Mouse (Mus musculus) erythroid progenitor cell, adult 5-6 weeks (primary cell): ENCODE measurements around the gene Acp7. TPM values are rescaled to one million over a fixed set of nuclear protein-coding genes. Genes with fewer than 3 reads are reported as not detected.

ENCODE experiments used
- total RNA-seq, 2 experiments: library from RNA; stranded (forward) in 1 of 2; stranded (reverse) in 1 of 2; fragments of 150-400 nt in 1 of 2; fragments of 186-747, 209-891 nt in 1 of 2; gene quantifications; 2 replicates each; pipeline versions ENCODE4 v1.2.3 to v1.2.4; 2015 to 2017; ENCODE audit warnings: low replicate concordance in 2 of 2

Acp7 gene
- total RNA-seq, 2 experiments from 2014 or later = not detected

Other genes starting within 250 kb of the Acp7 start
- gene Med29, start 238.6 kb downstream of the Acp7 start, total RNA-seq (2015; ENCODE audit: low replicate concordance) = 0.84 and 13.0 TPM in 2 replicates
- 2.6 and 4.4 TPM in 2 replicates for gene Med29, start 238.6 kb downstream of the Acp7 start, total RNA-seq (2017; ENCODE audit: low replicate concordance)
- gene Paf1, start 238.4 kb downstream of the Acp7 start, total RNA-seq (2015; ENCODE audit: low replicate concordance) = 21.4 and 56.6 TPM in 2 replicates
- gene Paf1, start 238.4 kb downstream of the Acp7 start, total RNA-seq (2017; ENCODE audit: low replicate concordance) = 32.5 and 42.5 TPM in 2 replicates
- 79.3 and 117 TPM in 2 replicates for gene Gmfg, start 193.9 kb downstream of the Acp7 start, total RNA-seq (2015; ENCODE audit: low replicate concordance)
- gene Gmfg, start 193.9 kb downstream of the Acp7 start, total RNA-seq (2017; ENCODE audit: low replicate concordance) = 55.6 and 119 TPM in 2 replicates
- 0.84 TPM in 1 of 2 replicates, not detected in the other for gene Lrfn1, start 179.4 kb downstream of the Acp7 start, total RNA-seq (2015; ENCODE audit: low replicate concordance)
- gene Lrfn1, start 179.4 kb downstream of the Acp7 start, total RNA-seq (2017; ENCODE audit: low replicate concordance) = not detected in 2 replicates
- gene Ifnl2, start 120.9 kb downstream of the Acp7 start, total RNA-seq (2015; ENCODE audit: low replicate concordance) = not detected in 2 replicates
- not detected in 2 replicates for gene Ifnl2, start 120.9 kb downstream of the Acp7 start, total RNA-seq (2017; ENCODE audit: low replicate concordance)
- gene Ifnl3, start 108.5 kb downstream of the Acp7 start, total RNA-seq (2015; ENCODE audit: low replicate concordance) = not detected in 2 replicates
- not detected in 2 replicates for gene Ifnl3, start 108.5 kb downstream of the Acp7 start, total RNA-seq (2017; ENCODE audit: low replicate concordance)
- gene Sycn, start 90.4 kb downstream of the Acp7 start, total RNA-seq (2015; ENCODE audit: low replicate concordance) = not detected in 2 replicates
- not detected in 2 replicates for gene Sycn, start 90.4 kb downstream of the Acp7 start, total RNA-seq (2017; ENCODE audit: low replicate concordance)
- not detected in 2 replicates for gene Nccrp1, start 84.1 kb downstream of the Acp7 start, total RNA-seq (2015; ENCODE audit: low replicate concordance)
- not detected in 2 replicates for gene Nccrp1, start 84.1 kb downstream of the Acp7 start, total RNA-seq (2017; ENCODE audit: low replicate concordance)
- gene Samd4b, start 33.2 kb downstream of the Acp7 start, total RNA-seq (2015; ENCODE audit: low replicate concordance) = 15.9 and 29.6 TPM in 2 replicates
- 8.0 and 20.2 TPM in 2 replicates for gene Samd4b, start 33.2 kb downstream of the Acp7 start, total RNA-seq (2017; ENCODE audit: low replicate concordance)
- 7.6 and 9.6 TPM in 2 replicates for gene Pak4, start 33.1 kb downstream of the Acp7 start, total RNA-seq (2015; ENCODE audit: low replicate concordance)
- gene Pak4, start 33.1 kb downstream of the Acp7 start, total RNA-seq (2017; ENCODE audit: low replicate concordance) = 2.1 and 5.9 TPM in 2 replicates
- gene Fbxo27, start 61.5 kb upstream of the Acp7 start, total RNA-seq (2015; ENCODE audit: low replicate concordance) = not detected in 2 replicates
- gene Fbxo27, start 61.5 kb upstream of the Acp7 start, total RNA-seq (2017; ENCODE audit: low replicate concordance) = 1.4 TPM in 1 of 2 replicates, not detected in the other
- 2.5 TPM in 1 of 2 replicates, not detected in the other for gene Fbxo17, start 85.5 kb upstream of the Acp7 start, total RNA-seq (2015; ENCODE audit: low replicate concordance)
- 1.3 TPM in 1 of 2 replicates, not detected in the other for gene Fbxo17, start 85.5 kb upstream of the Acp7 start, total RNA-seq (2017; ENCODE audit: low replicate concordance)
- gene Mrps12, start 110.5 kb upstream of the Acp7 start, total RNA-seq (2015; ENCODE audit: low replicate concordance) = 12.6 and 27.2 TPM in 2 replicates
- gene Mrps12, start 110.5 kb upstream of the Acp7 start, total RNA-seq (2017; ENCODE audit: low replicate concordance) = 16.2 and 17.5 TPM in 2 replicates
- 1.3 and 6.1 TPM in 2 replicates for gene Sars2, start 110.7 kb upstream of the Acp7 start, total RNA-seq (2015; ENCODE audit: low replicate concordance)
- gene Sars2, start 110.7 kb upstream of the Acp7 start, total RNA-seq (2017; ENCODE audit: low replicate concordance) = 0.39 and 4.4 TPM in 2 replicates
- gene Ccer2, start 124.8 kb upstream of the Acp7 start, total RNA-seq (2015; ENCODE audit: low replicate concordance) = not detected in 2 replicates
- not detected in 2 replicates for gene Ccer2, start 124.8 kb upstream of the Acp7 start, total RNA-seq (2017; ENCODE audit: low replicate concordance)
- 38.9 and 40.2 TPM in 2 replicates for gene Sirt2, start 135.4 kb upstream of the Acp7 start, total RNA-seq (2015; ENCODE audit: low replicate concordance)
- gene Sirt2, start 135.4 kb upstream of the Acp7 start, total RNA-seq (2017; ENCODE audit: low replicate concordance) = 3.6 and 14.5 TPM in 2 replicates
- gene Nfkbib, start 136.2 kb upstream of the Acp7 start, total RNA-seq (2015; ENCODE audit: low replicate concordance) = 8.3 and 12.2 TPM in 2 replicates
- gene Nfkbib, start 136.2 kb upstream of the Acp7 start, total RNA-seq (2017; ENCODE audit: low replicate concordance) = 4.8 and 5.5 TPM in 2 replicates
- gene Rinl, start 157.6 kb upstream of the Acp7 start, total RNA-seq (2015; ENCODE audit: low replicate concordance) = 4.3 and 8.8 TPM in 2 replicates
- 5.4 and 19.4 TPM in 2 replicates for gene Rinl, start 157.6 kb upstream of the Acp7 start, total RNA-seq (2017; ENCODE audit: low replicate concordance)
- gene Hnrnpl, start 177.2 kb upstream of the Acp7 start, total RNA-seq (2015; ENCODE audit: low replicate concordance) = 215 and 258 TPM in 2 replicates
- gene Hnrnpl, start 177.2 kb upstream of the Acp7 start, total RNA-seq (2017; ENCODE audit: low replicate concordance) = 202 and 252 TPM in 2 replicates
- gene Ech1, start 193.9 kb upstream of the Acp7 start, total RNA-seq (2015; ENCODE audit: low replicate concordance) = 34.2 and 61.2 TPM in 2 replicates
- gene Ech1, start 193.9 kb upstream of the Acp7 start, total RNA-seq (2017; ENCODE audit: low replicate concordance) = 10.6 and 14.1 TPM in 2 replicates
- gene Lgals4, start 202.5 kb upstream of the Acp7 start, total RNA-seq (2015; ENCODE audit: low replicate concordance) = not detected in 2 replicates
- 0.91 and 1.5 TPM in 2 replicates for gene Lgals4, start 202.5 kb upstream of the Acp7 start, total RNA-seq (2017; ENCODE audit: low replicate concordance)
- not detected in 2 replicates for gene Lgals7, start 232.5 kb upstream of the Acp7 start, total RNA-seq (2015; ENCODE audit: low replicate concordance)
- gene Lgals7, start 232.5 kb upstream of the Acp7 start, total RNA-seq (2017; ENCODE audit: low replicate concordance) = not detected in 2 replicates